Mouse (Mus musculus) cerebellum, postnatal 36 days (tissue): Measurements from ENCODE around the gene A430005L14Rik.

Experiments used
- DNase-seq, 2 experiments: peaks; one replicate each; pipeline ENCODE4 v3.0.0; 2021 to 2022; ENCODE audit warnings: mixed read lengths in 2 of 2

A430005L14Rik gene

GRCm38 (mm10) chr4:153974431-153975291 lies 17.6 kb downstream of the A430005L14Rik start, which contains the start of the genes Dffb and Cep104:
Gene Dffb (minus strand): TSS chr4:153975126.
Gene Cep104 (plus strand): TSS chr4:153975194.
- peak; percentile 95 to 98 for DNase-seq

- DNase-seq, result no peak
Observed at GRCm38 (mm10) chr4:153975292-153975662, 18.2 kb downstream of the A430005L14Rik start.

GRCm38 (mm10) chr4:153975768-153976167 lies 18.7 kb downstream of the A430005L14Rik start:
- no peak for DNase-seq

GRCm38 (mm10) chr4:153979243-153979642 lies 22.2 kb downstream of the A430005L14Rik start:
- no peak for DNase-seq

- no peak for DNase-seq
Observed at GRCm38 (mm10) chr4:153980470-153980869, 23.4 kb downstream of the A430005L14Rik start.

GRCm38 (mm10) chr4:153992715-153993114 lies 35.7 kb downstream of the A430005L14Rik start:
- DNase-seq, result peak; percentile 17 to 32

- no peak for DNase-seq
Observed at GRCm38 (mm10) chr4:153993505-153993904, 36.5 kb downstream of the A430005L14Rik start.

GRCm38 (mm10) chr4:154005488-154005887 lies 48.5 kb downstream of the A430005L14Rik start:
- DNase-seq, result no peak

GRCm38 (mm10) chr4:154006264-154006663 lies 49.2 kb downstream of the A430005L14Rik start:
- no peak for DNase-seq

- DNase-seq, result no peak
Observed at GRCm38 (mm10) chr4:154007759-154008158, 50.7 kb downstream of the A430005L14Rik start.

- DNase-seq, result no peak
Observed at GRCm38 (mm10) chr4:154010907-154011645, 54.0 kb downstream of the A430005L14Rik start.
